Mouse (Mus musculus): ENCODE measurements around the gene Pde4d. TPM values are rescaled to one million over a fixed set of nuclear protein-coding genes. Genes with fewer than 3 reads are reported as not detected.

The Pde4d gene
- polyA plus RNA-seq, 1 experiment from 2014 or later: 13.0 TPM

DNA sequence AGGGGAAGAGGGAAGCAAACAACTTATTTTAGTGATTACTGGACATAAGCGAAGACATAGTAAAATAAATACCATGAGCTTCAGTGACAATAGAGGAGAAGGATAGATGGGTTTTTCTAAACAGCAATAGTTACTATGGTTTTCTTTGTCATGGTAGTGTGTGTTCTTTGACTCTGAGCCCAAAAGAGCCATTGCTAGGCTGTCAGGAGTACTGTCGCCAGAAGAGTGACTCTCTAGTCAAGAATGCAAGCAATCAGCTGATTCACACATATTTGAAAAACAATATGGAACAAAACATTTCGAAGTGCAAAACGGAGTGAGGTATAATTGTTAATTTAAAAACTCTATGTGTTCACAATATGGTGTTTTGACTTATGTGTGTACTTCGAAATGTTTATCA lies 450.4 kb downstream of the Pde4d start:
- H3K36me3 ChIP-seq (ENCODE audit: control insufficient read depth, insufficient read depth, low read length): no peaks in the 10 kb centered on the region
- DNase-seq (ENCODE audit: low spot score): no peak
- no peaks in the 10 kb centered on the region for H3K27me3 ChIP-seq (ENCODE audit: control insufficient read depth, insufficient read depth, low read length)
- 75% methylated on average over 5 of the region's 5 CpGs for WGBS
- no peaks in the 10 kb centered on the region for H3K9me3 ChIP-seq (ENCODE audit: control insufficient read depth, low read length)
- no peak overlapping the region for H3K4me3 ChIP-seq (ENCODE audit: low read depth, low read length)
- TF ChIP-seq EP300 (optimal IDR thresholded peaks at IDR 0.05) (no peak), CTCF (IDR thresholded peaks at IDR 0.05; ENCODE audit: low read depth) (no peak)
- H3K4me1 ChIP-seq (replicated peaks; ENCODE audit: control insufficient read depth, insufficient read depth): no peaks in the 10 kb centered on the region
- no peak overlapping the region for H3K9ac ChIP-seq (ENCODE audit: low read length)
- H3K4me2 ChIP-seq (replicated peaks; ENCODE audit: low read depth): no peak overlapping the region
- no peak overlapping the region for H3K27ac ChIP-seq (replicated peaks)
- ATAC-seq (ENCODE audit: low FRiP score, low TSS enrichment): no peak

DNA sequence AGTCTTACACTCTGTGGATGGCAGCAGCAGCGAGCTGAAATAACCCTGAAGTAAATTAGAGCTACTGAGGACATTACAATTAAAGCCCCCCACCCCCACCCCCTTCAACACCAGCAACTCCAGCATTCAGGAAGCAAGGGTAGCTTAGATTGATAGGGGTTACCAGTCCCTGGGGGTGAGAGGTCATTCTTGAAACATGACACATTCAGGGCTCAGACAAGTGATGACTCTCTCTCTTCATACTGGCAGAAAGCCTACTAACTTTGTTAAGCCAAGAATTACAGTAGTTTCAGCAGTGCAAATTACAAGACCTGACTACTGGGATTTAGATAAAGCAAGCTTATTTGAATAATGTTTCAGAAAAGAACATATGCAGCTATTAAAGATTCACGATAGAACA lies 455.4 kb downstream of the Pde4d start:
- Histone ChIP-seq H3K4me1 (replicated peaks; ENCODE audit: control insufficient read depth, insufficient read depth) (no peaks in the 10 kb centered on the region), H3K36me3 (ENCODE audit: control insufficient read depth, insufficient read depth, low read length) (no peaks in the 10 kb centered on the region), H3K27me3 (ENCODE audit: control insufficient read depth, insufficient read depth, low read length) (no peaks in the 10 kb centered on the region), H3K4me3 (ENCODE audit: low read depth, low read length) (no peak overlapping the region), H3K9me3 (ENCODE audit: control insufficient read depth, low read length) (no peaks in the 10 kb centered on the region), H3K4me2 (replicated peaks; ENCODE audit: low read depth) (no peak overlapping the region), H3K27ac (replicated peaks) (no peak overlapping the region), H3K9ac (ENCODE audit: low read length) (no peak overlapping the region)
- DNase-seq (ENCODE audit: low spot score): no peak
- TF ChIP-seq CTCF (IDR thresholded peaks at IDR 0.05; ENCODE audit: low read depth) (no peak), EP300 (optimal IDR thresholded peaks at IDR 0.05) (no peak)
- 56% methylated on average over 2 of the region's 2 CpGs for WGBS
- no peak for ATAC-seq (ENCODE audit: low FRiP score, low TSS enrichment)

DNA sequence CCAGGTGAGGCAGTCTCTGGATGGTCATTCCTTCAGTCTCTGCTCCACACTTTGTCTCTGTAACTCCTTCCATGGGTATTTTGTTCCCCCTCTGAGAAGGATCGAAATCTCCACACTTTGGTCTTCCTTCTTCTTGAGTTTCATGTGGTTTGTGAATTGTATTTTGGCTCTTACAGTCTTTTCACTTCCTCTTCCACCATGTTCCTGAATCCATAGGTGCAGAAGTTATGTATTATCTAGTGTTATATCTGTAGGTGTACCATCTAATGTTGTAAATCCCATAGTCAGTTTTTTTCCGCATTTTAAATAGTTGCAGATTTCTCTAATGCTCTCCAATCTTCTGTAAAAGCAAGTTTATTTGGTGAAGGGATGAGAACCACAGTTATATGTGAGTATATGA lies 459.4 kb downstream of the Pde4d start:
- ATAC-seq (ENCODE audit: low FRiP score, low TSS enrichment) (no peak), DNase-seq (ENCODE audit: low spot score) (no peak)
- no peaks in the 10 kb centered on the region for H3K27me3 ChIP-seq (ENCODE audit: control insufficient read depth, insufficient read depth, low read length)
- TF ChIP-seq CTCF (IDR thresholded peaks at IDR 0.05; ENCODE audit: low read depth) (no peak), EP300 (optimal IDR thresholded peaks at IDR 0.05) (no peak)
- no peak overlapping the region for H3K4me3 ChIP-seq (ENCODE audit: low read depth, low read length)
- 89% methylated on average over 2 of the region's 2 CpGs for WGBS
- H3K9ac ChIP-seq (ENCODE audit: low read length): no peak overlapping the region
- H3K4me1 ChIP-seq (replicated peaks; ENCODE audit: control insufficient read depth, insufficient read depth): no peaks in the 10 kb centered on the region
- no peak overlapping the region for H3K4me2 ChIP-seq (replicated peaks; ENCODE audit: low read depth)
- no peaks in the 10 kb centered on the region for H3K36me3 ChIP-seq (ENCODE audit: control insufficient read depth, insufficient read depth, low read length)
- no peaks in the 10 kb centered on the region for H3K9me3 ChIP-seq (ENCODE audit: control insufficient read depth, low read length)
- H3K27ac ChIP-seq (replicated peaks): no peak overlapping the region

DNA sequence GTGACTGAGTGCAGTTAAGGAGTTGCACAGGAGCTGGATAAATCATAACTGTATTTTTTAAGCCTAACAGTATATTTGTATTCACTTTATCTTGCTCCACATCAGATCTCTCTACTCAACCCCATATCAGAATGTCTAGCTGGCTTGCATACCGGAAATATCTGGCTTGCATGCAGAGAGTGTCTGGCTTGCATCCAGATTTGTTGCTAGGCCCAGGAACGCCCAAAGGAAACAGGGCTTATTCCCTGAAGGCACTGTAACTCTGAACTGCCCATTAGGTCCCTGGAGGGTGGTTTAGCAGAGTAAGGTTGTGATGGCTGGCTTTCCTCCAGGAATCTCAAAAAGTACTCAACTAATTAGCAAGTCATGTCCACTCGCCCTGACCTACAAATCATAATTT lies 464.9 kb downstream of the Pde4d start:
- ATAC-seq (ENCODE audit: low FRiP score, low TSS enrichment): no peak
- no peak overlapping the region for H3K9ac ChIP-seq (ENCODE audit: low read length)
- 52% methylated on average over 3 of the region's 3 CpGs for WGBS
- H3K4me2 ChIP-seq (replicated peaks; ENCODE audit: low read depth): no peak overlapping the region
- no peaks in the 10 kb centered on the region for H3K27me3 ChIP-seq (ENCODE audit: control insufficient read depth, insufficient read depth, low read length)
- no peaks in the 10 kb centered on the region for H3K4me1 ChIP-seq (replicated peaks; ENCODE audit: control insufficient read depth, insufficient read depth)
- H3K27ac ChIP-seq (replicated peaks): no peak overlapping the region
- TF ChIP-seq EP300 (optimal IDR thresholded peaks at IDR 0.05): no peak
- no peaks in the 10 kb centered on the region for H3K36me3 ChIP-seq (ENCODE audit: control insufficient read depth, insufficient read depth, low read length)
- no peaks in the 10 kb centered on the region for H3K9me3 ChIP-seq (ENCODE audit: control insufficient read depth, low read length)
- no peak overlapping the region for H3K4me3 ChIP-seq (ENCODE audit: low read depth, low read length)
- DNase-seq (ENCODE audit: low spot score): no peak

DNA sequence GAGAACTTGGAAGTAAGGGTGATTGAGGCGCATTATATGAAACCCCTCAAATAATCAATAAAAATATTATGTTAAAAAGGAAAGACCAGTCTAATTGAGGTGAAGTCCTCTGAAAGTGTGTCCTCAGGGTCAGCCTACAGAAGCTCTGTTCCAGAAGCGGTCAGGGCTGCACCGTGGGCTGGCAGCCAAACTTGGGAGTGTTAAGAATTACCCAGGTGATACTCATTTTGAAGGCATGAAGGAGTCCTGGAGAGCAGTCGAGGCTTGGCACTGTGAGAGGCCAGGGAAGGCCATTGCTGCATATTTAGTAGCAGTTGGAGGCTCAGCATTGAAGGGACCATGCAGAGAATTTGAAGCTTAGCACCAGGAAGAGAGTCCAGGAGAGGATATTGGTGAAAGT lies 471.4 kb downstream of the Pde4d start:
- H3K9ac ChIP-seq (ENCODE audit: low read length): no peak overlapping the region
- H3K4me2 ChIP-seq (replicated peaks; ENCODE audit: low read depth): no peak overlapping the region
- H3K36me3 ChIP-seq (ENCODE audit: control insufficient read depth, insufficient read depth, low read length): no peaks in the 10 kb centered on the region
- H3K4me3 ChIP-seq (ENCODE audit: low read depth, low read length): no peak overlapping the region
- H3K4me1 ChIP-seq (replicated peaks; ENCODE audit: control insufficient read depth, insufficient read depth): no peaks in the 10 kb centered on the region
- ATAC-seq (ENCODE audit: low FRiP score, low TSS enrichment): no peak
- no peak overlapping the region for H3K27ac ChIP-seq (replicated peaks)
- no peak for TF ChIP-seq EP300 (optimal IDR thresholded peaks at IDR 0.05)
- no peak for TF ChIP-seq CTCF (IDR thresholded peaks at IDR 0.05; ENCODE audit: low read depth)
- no peak for DNase-seq (ENCODE audit: low spot score)
- WGBS: 74% methylated on average over 4 of the region's 4 CpGs
- no peaks in the 10 kb centered on the region for H3K27me3 ChIP-seq (ENCODE audit: control insufficient read depth, insufficient read depth, low read length)
- H3K9me3 ChIP-seq (ENCODE audit: control insufficient read depth, low read length): no peaks in the 10 kb centered on the region

DNA sequence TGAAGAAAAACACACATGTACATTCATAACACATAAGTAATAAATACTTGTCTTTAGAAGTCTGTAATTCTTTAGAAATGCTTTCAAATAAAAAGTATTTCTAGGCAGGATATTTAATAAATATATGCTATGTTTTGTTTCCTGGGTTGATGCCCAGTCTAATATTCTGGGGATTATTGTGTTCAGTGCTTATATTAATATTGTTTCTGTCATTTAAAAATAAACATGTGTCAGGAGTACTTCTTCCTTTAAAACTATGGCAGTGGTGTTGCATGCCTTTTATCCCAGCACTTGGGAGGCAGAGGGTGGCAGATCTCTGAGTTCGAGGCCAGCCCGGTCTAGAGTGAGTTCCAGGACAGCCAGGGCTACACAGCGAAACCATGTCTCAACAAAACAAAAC lies 485.1 kb downstream of the Pde4d start:
- no peaks in the 10 kb centered on the region for H3K27me3 ChIP-seq (ENCODE audit: control insufficient read depth, insufficient read depth, low read length)
- H3K4me2 ChIP-seq (replicated peaks; ENCODE audit: low read depth): no peak overlapping the region
- TF ChIP-seq CTCF (IDR thresholded peaks at IDR 0.05; ENCODE audit: low read depth) (no peak), EP300 (optimal IDR thresholded peaks at IDR 0.05) (no peak)
- no peaks in the 10 kb centered on the region for H3K9me3 ChIP-seq (ENCODE audit: control insufficient read depth, low read length)
- no peak for ATAC-seq (ENCODE audit: low FRiP score, low TSS enrichment)
- no peaks in the 10 kb centered on the region for H3K36me3 ChIP-seq (ENCODE audit: control insufficient read depth, insufficient read depth, low read length)
- H3K27ac ChIP-seq (replicated peaks): no peak overlapping the region
- WGBS: 67% methylated on average over 3 of the region's 3 CpGs
- no peak overlapping the region for H3K4me3 ChIP-seq (ENCODE audit: low read depth, low read length)
- H3K9ac ChIP-seq (ENCODE audit: low read length): no peak overlapping the region
- H3K4me1 ChIP-seq (replicated peaks; ENCODE audit: control insufficient read depth, insufficient read depth): no peaks in the 10 kb centered on the region
- no peak for DNase-seq (ENCODE audit: low spot score)

Measured in stomach, postnatal 0 days (tissue).